Mouse (Mus musculus) layer of hippocampus, adult 18-20 months (tissue): Measurements from ENCODE around the gene Inha. TPM values are rescaled to one million over a fixed set of nuclear protein-coding genes. Genes with fewer than 3 reads are reported as not detected.
A peak's percentile ranks its signal among the peaks of the same experiment; 100 is the strongest.

Experiments used
- DNase-seq, 2 experiments: peaks; one replicate each; pipeline ENCODE4 v3.0.0; 2022; ENCODE audit warnings: low spot score in 2 of 2
- long read RNA-seq: library from polyadenylated mRNA; stranded (forward); transcript quantifications from one replicate; pipeline ENCODE4 v2.0.0, GENCODE M21; 2021
- total RNA-seq, 2 experiments: library from RNA; stranded (reverse); gene quantifications; 2 replicates each; pipeline ENCODE4 v1.2.3; 2021

Inha gene
- total RNA-seq, result 10 to 100 TPM; 13.1 to 14.5 TPM
- long read RNA-seq, partial matches to known transcripts, result 0 of 15 reads
- long read RNA-seq, other reads (novel, unspliced or antisense), result 13 of 15 reads

GRCm38 (mm10) chr1:75507006-75507405 lies at the start of gene Inha:
Inha (plus strand) TSS chr1:75507077.
- no peak for DNase-seq

GRCm38 (mm10) chr1:75457710-75458024 lies 49.2 kb upstream of the Inha start:
- DNase-seq, result no peak

- peak in 1 of 2 experiments; percentile 41 for DNase-seq
Observed at GRCm38 (mm10) chr1:75458025-75458788, 48.7 kb upstream of the Inha start.

- DNase-seq, result peak; percentile 50 to 67
Observed at GRCm38 (mm10) chr1:75458789-75459684, 47.8 kb upstream of the Inha start.

- DNase-seq, result no peak
Observed at GRCm38 (mm10) chr1:75460297-75460696, 46.6 kb upstream of the Inha start.

- no peak for DNase-seq
Observed at GRCm38 (mm10) chr1:75462636-75463035, 44.2 kb upstream of the Inha start.

- no peak for DNase-seq
Observed at GRCm38 (mm10) chr1:75463652-75464204, 43.1 kb upstream of the Inha start.

GRCm38 (mm10) chr1:75467215-75467927 lies 39.5 kb upstream of the Inha start:
- peak; percentile 67 to 90 for DNase-seq

- no peak for DNase-seq
Observed at GRCm38 (mm10) chr1:75469287-75469825, 37.5 kb upstream of the Inha start.

GRCm38 (mm10) chr1:75476441-75476840 lies 30.4 kb upstream of the Inha start:
- no peak for DNase-seq

- DNase-seq, result peak; percentile 71 to 87
Observed at GRCm38 (mm10) chr1:75477264-75477965, 29.5 kb upstream of the Inha start.

- peak in 1 of 2 experiments; percentile 70 for DNase-seq
Observed at GRCm38 (mm10) chr1:75477966-75478290, 28.9 kb upstream of the Inha start.

GRCm38 (mm10) chr1:75478497-75478896 lies 28.4 kb upstream of the Inha start:
- DNase-seq, result no peak

- peak; percentile 96 to 98 for DNase-seq
Observed at GRCm38 (mm10) chr1:75478916-75479634, 27.8 kb upstream of the Inha start, which contains the start of the genes Chpf and Tmem198. Chpf (minus strand) TSS chr1:75479307. Tmem198 (plus strand) TSS chr1:75479532.

GRCm38 (mm10) chr1:75479635-75479989 lies 27.3 kb upstream of the Inha start:
- peak in 1 of 2 experiments; percentile 34 for DNase-seq

- DNase-seq, result no peak
Observed at GRCm38 (mm10) chr1:75480036-75480435, 26.8 kb upstream of the Inha start.

- DNase-seq, result peak in 1 of 2 experiments; percentile 66
Observed at GRCm38 (mm10) chr1:75480735-75481134, 26.1 kb upstream of the Inha start.

GRCm38 (mm10) chr1:75486561-75486960 lies 20.3 kb upstream of the Inha start:
- DNase-seq, result no peak

- DNase-seq, result no peak
Observed at GRCm38 (mm10) chr1:75487040-75487404, 19.9 kb upstream of the Inha start.
